Mouse (Mus musculus) limb, embryonic 14.5 days (tissue): ENCODE data around the gene Stpg4. TPM values are rescaled to one million over a fixed set of nuclear protein-coding genes. Genes with fewer than 3 reads are reported as not detected.

Experiments
- ATAC-seq: fragments of 200-750 bp; cut with Nextera tagmentation; 2 replicates; pipeline ENCODE4 v1.8.0; 2017; ENCODE audit warnings: low read depth, moderate number of reproducible peaks, moderate TSS enrichment; ENCODE audit not compliant: low FRiP score
- DNase-seq: peaks from one replicate; pipeline ENCODE4 v3.0.0-alpha.2; 2015; ENCODE audit warnings: low spot score
- H3K27ac ChIP-seq: fragments of 300-500 bp; sonication (generic); replicated peaks from 2 replicates; pipeline ENCODE4 v1.5.1; 2014; ENCODE audit warnings: low read depth, mild to moderate bottlenecking, low read length, moderate library complexity, mixed read lengths
- H3K27me3 ChIP-seq: fragments of 300-500 bp; sonication (generic); 2 replicates; pipeline ENCODE4 v1.6.1; 2014; ENCODE audit warnings: low read length, mixed read lengths; ENCODE audit not compliant: control insufficient read depth, insufficient read depth
- H3K36me3 ChIP-seq: fragments of 300-500 bp; sonication (generic); 2 replicates; pipeline ENCODE4 v1.6.1; 2014; ENCODE audit warnings: mild to moderate bottlenecking, low read length, moderate library complexity, mixed read lengths; ENCODE audit not compliant: control insufficient read depth, insufficient read depth
- H3K4me1 ChIP-seq: fragments of 300-500 bp; sonication (generic); 2 replicates; pipeline ENCODE4 v1.6.1; 2014; ENCODE audit warnings: antibody characterized with exemption, low read length, mixed read lengths; ENCODE audit not compliant: control insufficient read depth, insufficient read depth
- H3K4me2 ChIP-seq: fragments of 300-500 bp; sonication (generic); replicated peaks from 2 replicates; pipeline ENCODE4 v1.6.1; 2014; ENCODE audit warnings: low read depth, mild to moderate bottlenecking, low read length, moderate library complexity; ENCODE audit not compliant: severe bottlenecking
- H3K4me3 ChIP-seq: fragments of 300-500 bp; sonication (generic); replicated peaks from 2 replicates; pipeline ENCODE4 v1.5.1; 2014; ENCODE audit warnings: low read length
- H3K9ac ChIP-seq: fragments of 300-500 bp; sonication (generic); 2 replicates; pipeline ENCODE4 v1.6.1; 2014; ENCODE audit warnings: mild to moderate bottlenecking, low read depth, low read length, moderate library complexity; ENCODE audit not compliant: severe bottlenecking
- H3K9me3 ChIP-seq: fragments of 300-500 bp; sonication (generic); 2 replicates; pipeline ENCODE4 v1.6.1; 2016; ENCODE audit warnings: low read length; ENCODE audit not compliant: control insufficient read depth
- POLR2A ChIP-seq: fragments of 200-500 bp; IDR thresholded peaks from 2 replicates; pipeline ENCODE4 v1.8.0; 2012; ENCODE audit warnings: inconsistent platforms, mild to moderate bottlenecking, moderate library complexity, borderline replicate concordance; ENCODE audit not compliant: insufficient read depth, insufficient read length; ENCODE audit errors: extremely low read depth
- WGBS: fragments of 180-500 bp; shearing (Covaris S2); extraction: QIAGEN DNeasy Blood & Tissue Kit; methylation state at CpG from one replicate; pipeline ENCODE4 v1.1.7; 2014; 5-methylcytosine and 5-hydroxymethylcytosine counted together
- polyA plus RNA-seq, 2 experiments: library from polyadenylated mRNA; depleted of rRNA in 1 of 2; stranded (reverse) in 1 of 2; unstranded in 1 of 2; fragments of >200 nt; fragmentation: Nextera tagmentation in 1 of 2; extraction: Ambion mirVana in 1 of 2; gene quantifications; 2 replicates each; pipeline versions ENCODE4 v1.2.1 to v1.2.3; 2012 to 2014

Stpg4 gene
- polyA plus RNA-seq, 2 experiments: not detected

- 62% methylated on average over 6 of the region's 6 CpGs for WGBS
- ATAC-seq: no peak
- no peaks in the 10 kb centered on the region for H3K36me3 ChIP-seq
Observed at GRCm38 (mm10) chr17:87471661-87472060, 44.1 kb upstream of the Stpg4 start.

GRCm38 (mm10) chr17:87470797-87471196, 43.3 kb upstream of the Stpg4 start:
- DNase-seq: no peak

More at GRCm38 (mm10) chr17:87471661-87472060, 44.1 kb upstream of the Stpg4 start:
- DNase-seq: no peak
- TF ChIP-seq POLR2A: no peak
- Histone ChIP-seq H3K4me2 (no peak overlapping the region), H3K27ac (no peak overlapping the region), H3K4me1 (peaks cover 15% of the 10 kb centered on the region), H3K9ac (no peak overlapping the region), H3K9me3 (no peaks in the 10 kb centered on the region), H3K27me3 (no peaks in the 10 kb centered on the region), H3K4me3 (no peak overlapping the region)

GRCm38 (mm10) chr17:87470282-87470681, 42.7 kb upstream of the Stpg4 start:
- no peak for TF ChIP-seq POLR2A
- no peak overlapping the region for H3K4me3 ChIP-seq
- WGBS: 72% methylated on average over 8 of the region's 8 CpGs

More at GRCm38 (mm10) chr17:87470797-87471196, 43.3 kb upstream of the Stpg4 start:
- no peaks in the 10 kb centered on the region for H3K9me3 ChIP-seq
- H3K4me3 ChIP-seq: no peak overlapping the region
- no peak overlapping the region for H3K9ac ChIP-seq
- H3K27ac ChIP-seq: no peak overlapping the region
- no peaks in the 10 kb centered on the region for H3K27me3 ChIP-seq
- no peak overlapping the region for H3K4me2 ChIP-seq
- peaks cover 15% of the 10 kb centered on the region for H3K4me1 ChIP-seq
- no peak for ATAC-seq
- WGBS: 67% methylated on average over 8 of the region's 8 CpGs
- H3K36me3 ChIP-seq: no peaks in the 10 kb centered on the region
- no peak for TF ChIP-seq POLR2A

GRCm38 (mm10) chr17:87469428-87469827, 41.9 kb upstream of the Stpg4 start:
- no peak overlapping the region for H3K9ac ChIP-seq
- DNase-seq (no peak), ATAC-seq (no peak)
- no peaks in the 10 kb centered on the region for H3K27me3 ChIP-seq
- no peaks in the 10 kb centered on the region for H3K36me3 ChIP-seq
- H3K4me3 ChIP-seq: no peak overlapping the region
- no peak overlapping the region for H3K27ac ChIP-seq
- no peak overlapping the region for H3K4me2 ChIP-seq
- WGBS: 85% methylated on average over 8 of the region's 8 CpGs
- no peaks in the 10 kb centered on the region for H3K9me3 ChIP-seq
- H3K4me1 ChIP-seq: peaks cover 5% of the 10 kb centered on the region
- no peak for TF ChIP-seq POLR2A

More at GRCm38 (mm10) chr17:87470282-87470681, 42.7 kb upstream of the Stpg4 start:
- no peak for DNase-seq
- H3K27ac ChIP-seq: no peak overlapping the region
- no peaks in the 10 kb centered on the region for H3K27me3 ChIP-seq
- peaks cover 13% of the 10 kb centered on the region for H3K4me1 ChIP-seq
- H3K36me3 ChIP-seq: no peaks in the 10 kb centered on the region
- ATAC-seq: no peak
- no peak overlapping the region for H3K4me2 ChIP-seq
- no peak overlapping the region for H3K9ac ChIP-seq
- H3K9me3 ChIP-seq: no peaks in the 10 kb centered on the region

GRCm38 (mm10) chr17:87468616-87469015, 41.1 kb upstream of the Stpg4 start:
- no peaks in the 10 kb centered on the region for H3K36me3 ChIP-seq
- H3K4me1 ChIP-seq: no peaks in the 10 kb centered on the region; the same call in 1 of the 2 replicates
- no peak overlapping the region for H3K27ac ChIP-seq
- ATAC-seq (no peak), DNase-seq (no peak)
- H3K9me3 ChIP-seq: no peaks in the 10 kb centered on the region
- no peak overlapping the region for H3K9ac ChIP-seq
- H3K4me2 ChIP-seq: no peak overlapping the region
- no peaks in the 10 kb centered on the region for H3K27me3 ChIP-seq
- WGBS: 74% methylated on average over 5 of the region's 5 CpGs
- no peak for TF ChIP-seq POLR2A
- H3K4me3 ChIP-seq: no peak overlapping the region

GRCm38 (mm10) chr17:87461499-87461896, 34.0 kb upstream of the Stpg4 start:
- Histone ChIP-seq H3K4me3 (no peak overlapping the region), H3K4me1 (peaks cover 31% of the 10 kb centered on the region), H3K27me3 (no peaks in the 10 kb centered on the region), H3K27ac (no peak overlapping the region), H3K9me3 (no peaks in the 10 kb centered on the region), H3K4me2 (no peak overlapping the region), H3K9ac (no peak overlapping the region), H3K36me3 (no peaks in the 10 kb centered on the region)
- ATAC-seq (no peak), DNase-seq (no peak)
- 55% methylated on average over 3 of the region's 3 CpGs for WGBS
- TF ChIP-seq POLR2A: no peak
